Mouse (Mus musculus) urinary bladder, postnatal 4 days (tissue): Measurements from ENCODE around the gene Pla2g7.

Experiments used
- DNase-seq, 2 experiments: peaks; one replicate each; pipeline ENCODE4 v3.0.0; 2021 to 2022; ENCODE audit warnings: low spot score in 2 of 2

The Pla2g7 gene

DNA sequence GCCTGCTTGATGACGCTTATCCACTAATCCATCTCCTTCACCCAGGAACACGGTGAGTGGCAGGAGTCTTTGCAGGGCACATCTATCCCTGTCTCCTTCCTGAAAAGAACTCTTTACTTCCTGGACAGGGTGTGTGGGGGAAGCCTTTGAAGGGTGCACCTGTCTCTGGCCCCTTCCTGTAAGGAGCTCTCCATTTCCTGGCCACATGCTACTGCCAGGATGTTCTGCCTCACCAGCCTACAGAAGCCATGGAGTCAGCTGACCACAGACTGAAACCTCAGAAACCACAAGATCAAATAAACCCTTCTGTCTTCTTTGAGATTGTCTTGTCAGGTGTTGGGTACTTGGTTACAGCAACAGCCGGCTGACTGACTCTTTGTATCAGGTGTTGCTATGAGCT, 77.2 kb downstream of the Pla2g7 start:
- no peak for DNase-seq

DNA sequence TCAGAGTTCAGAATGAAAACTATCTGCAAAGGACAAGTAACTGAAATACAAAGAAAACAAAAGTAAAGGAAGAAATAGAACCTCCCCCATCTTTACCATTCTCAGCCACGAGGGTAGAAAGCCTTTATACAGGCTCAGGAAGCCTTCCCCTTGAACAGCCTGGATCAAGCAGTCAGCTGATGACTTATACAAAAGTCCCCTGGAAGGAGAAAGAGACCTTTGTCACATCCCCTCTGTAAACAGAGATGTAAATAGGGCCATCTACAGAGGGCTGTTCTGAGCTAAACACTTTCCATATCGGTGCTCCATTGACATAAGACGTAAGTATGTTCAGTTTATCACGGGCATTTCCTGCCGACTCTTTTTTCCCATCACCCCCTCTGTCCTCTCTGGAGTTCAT, 79.0 kb downstream of the Pla2g7 start:
- no peak for DNase-seq

DNA sequence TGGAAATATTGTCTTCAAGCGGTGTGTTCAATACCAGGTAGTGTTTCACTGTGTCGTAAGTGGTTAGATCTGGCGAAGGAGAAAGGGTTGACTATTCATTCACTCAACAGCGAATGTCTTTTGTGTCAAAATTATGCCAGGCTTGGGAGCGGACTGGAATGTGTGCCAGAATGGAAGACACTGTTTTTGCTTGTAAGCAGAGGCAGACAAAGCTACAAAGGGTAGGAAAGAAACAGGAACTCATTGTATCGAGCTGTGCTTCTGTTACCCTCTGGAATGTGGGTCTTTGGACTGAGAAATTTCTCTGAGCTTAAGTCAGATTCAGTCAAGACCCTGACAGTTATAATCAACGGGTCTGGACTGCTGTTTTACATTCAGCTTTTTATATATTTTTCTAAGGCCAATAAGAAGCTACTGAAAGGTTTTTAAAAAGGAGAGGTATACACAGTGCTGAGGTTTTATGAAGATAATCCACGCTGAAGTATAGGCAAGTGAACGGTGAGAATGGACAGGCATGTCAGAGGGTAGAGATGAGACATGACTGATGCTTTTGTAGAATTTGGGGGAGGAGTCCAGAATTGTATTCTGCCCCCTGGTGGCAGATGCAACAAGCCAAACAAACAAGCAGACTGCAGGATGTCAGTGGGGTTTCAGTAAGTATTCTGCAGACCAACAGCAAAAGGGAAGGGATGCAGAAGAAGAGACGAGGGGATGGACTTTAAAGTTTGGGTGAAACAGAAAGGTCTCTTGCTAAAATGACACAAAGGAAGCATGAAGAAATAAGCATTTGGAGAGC, 81.9 kb downstream of the Pla2g7 start:
- no peak for DNase-seq

DNA sequence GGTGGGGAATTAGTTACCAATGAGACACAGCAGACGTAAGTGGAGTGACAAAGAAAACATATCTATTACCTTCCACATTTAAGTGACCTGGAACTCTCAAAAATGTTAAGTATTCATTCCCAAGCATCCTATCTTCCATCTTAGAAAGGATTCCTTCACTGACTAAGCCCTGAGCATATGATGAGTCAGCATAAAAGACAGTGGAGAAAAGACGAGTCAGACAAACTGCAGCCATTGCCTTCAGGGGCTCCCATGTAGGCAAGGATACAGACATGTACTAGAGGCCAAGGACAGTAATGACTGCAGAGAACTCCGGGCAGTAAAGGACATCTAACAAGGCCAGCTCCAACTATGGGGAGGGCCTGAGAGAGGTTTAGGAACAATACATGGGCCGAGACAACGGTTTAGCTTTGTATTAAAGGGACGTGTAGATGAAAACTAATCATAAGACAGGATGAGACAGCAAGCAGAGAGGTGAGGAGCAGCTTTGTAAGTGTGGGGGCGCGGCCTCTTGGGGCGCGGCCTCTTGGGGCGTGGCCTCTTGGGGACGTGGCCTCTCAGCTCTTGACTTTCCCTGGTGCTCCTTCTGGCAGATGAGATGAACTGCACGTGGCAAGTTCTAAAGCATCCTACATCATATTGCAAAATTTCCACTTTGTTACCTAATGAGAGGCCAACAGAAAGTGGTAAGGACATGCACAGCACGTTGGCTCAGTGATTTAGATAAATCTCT, 83.6 kb downstream of the Pla2g7 start:
- DNase-seq, result no peak
